Mouse (Mus musculus) adrenal gland (tissue): Measurements from ENCODE around the gene Shisa2.
"Not testable (repeated sequence)": the region's sequence is repeated elsewhere in the genome, so short reads cannot be mapped to it uniquely, and the experiment has no call there.

ENCODE experiments used
- intact Hi-C: fragments of 180-260 bp; cut with DNase I; formaldehyde crosslinking; loops from one replicate; pipeline ENCODE4 v1.15.1; 2025
- long read RNA-seq, 2 experiments: library from polyadenylated mRNA; unstranded; transcript quantifications; one replicate each; pipeline ENCODE4 v2.0.0; 2020; ENCODE audit warnings: borderline replicate concordance in 1 of 2; ENCODE audit not compliant: insufficient replicate concordance in 1 of 2

Gene Shisa2
- long read RNA-seq, experiment 1, partial matches to known transcripts = 0 of 4 reads
- long read RNA-seq, experiment 1, other reads (novel, unspliced or antisense) = 0 of 4 reads
- long read RNA-seq, experiment 2, partial matches to known transcripts = 0 of 2 reads
- long read RNA-seq, experiment 2, other reads (novel, unspliced or antisense) = 0 of 2 reads

- intact Hi-C loops = no loop called here
Measured at GRCm38 (mm10) chr14:59625158-59625805, at the start of gene Shisa2. Gene Shisa2 (plus strand): TSS chr14:59625308.

- intact Hi-C loops = no loop called here
Measured at GRCm38 (mm10) chr14:59576385-59576784, 48.7 kb upstream of the Shisa2 start.

GRCm38 (mm10) chr14:59590614-59591013 lies 34.5 kb upstream of the Shisa2 start:
- intact Hi-C loops = no loop called here

DNA sequence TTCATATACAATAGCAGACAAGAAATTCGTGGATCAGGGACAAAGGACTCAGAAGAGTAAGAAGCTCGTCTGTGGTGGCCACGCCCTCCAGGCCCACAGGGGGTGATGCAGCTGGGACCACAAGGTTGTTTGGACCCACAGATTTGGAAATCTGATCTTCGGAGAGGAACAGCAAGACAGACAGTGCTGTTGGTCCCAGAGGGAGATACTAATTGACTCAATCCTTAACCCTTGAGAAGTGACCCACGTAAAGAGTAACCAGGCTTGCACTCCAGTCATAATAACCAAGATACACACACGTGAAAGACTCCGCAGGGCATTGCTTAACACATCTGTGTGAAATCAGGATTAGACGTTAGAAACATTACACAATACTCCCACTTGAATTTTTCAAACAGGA lies 33.2 kb upstream of the Shisa2 start:
- intact Hi-C loops = no loop called here

DNA sequence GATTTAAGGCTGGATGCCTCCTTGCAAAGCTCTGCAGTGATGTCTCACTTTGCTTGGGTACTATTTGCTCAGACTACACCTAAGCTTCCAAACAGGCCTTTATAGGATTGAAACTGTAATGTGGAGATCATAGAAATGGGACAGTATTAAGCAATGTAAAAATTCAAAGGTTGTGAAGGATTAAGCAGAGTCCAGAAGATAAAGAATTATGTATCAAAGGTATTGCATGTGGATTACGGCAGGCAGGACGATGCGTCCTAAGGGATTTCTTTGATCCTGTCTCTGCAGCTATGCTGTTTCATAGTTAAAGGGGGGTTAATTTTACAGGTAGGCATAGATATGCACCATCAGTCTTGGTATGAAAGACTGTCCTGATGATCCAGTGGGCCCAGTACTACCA lies 32.5 kb upstream of the Shisa2 start:
- intact Hi-C loops = no loop called here

DNA sequence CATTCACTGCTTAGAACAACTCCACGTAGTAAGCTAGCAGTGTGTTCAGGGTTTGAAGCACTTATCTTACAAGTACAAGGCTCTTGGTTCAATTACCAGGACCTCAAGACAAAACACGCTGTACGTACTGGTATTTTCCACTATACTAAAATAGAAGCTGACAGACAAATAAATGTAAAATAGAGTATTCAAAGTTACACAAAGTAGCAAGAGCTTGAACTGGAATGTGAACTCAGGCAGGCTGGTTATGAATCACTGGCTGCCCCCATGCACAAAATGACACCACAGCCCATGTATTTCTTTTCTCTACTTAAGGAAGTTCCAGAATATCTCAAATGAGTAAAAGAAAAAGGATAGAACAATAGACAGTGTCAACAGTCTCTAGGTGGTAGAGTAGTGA lies 30.1 kb upstream of the Shisa2 start:
- intact Hi-C loops = no loop called here

DNA sequence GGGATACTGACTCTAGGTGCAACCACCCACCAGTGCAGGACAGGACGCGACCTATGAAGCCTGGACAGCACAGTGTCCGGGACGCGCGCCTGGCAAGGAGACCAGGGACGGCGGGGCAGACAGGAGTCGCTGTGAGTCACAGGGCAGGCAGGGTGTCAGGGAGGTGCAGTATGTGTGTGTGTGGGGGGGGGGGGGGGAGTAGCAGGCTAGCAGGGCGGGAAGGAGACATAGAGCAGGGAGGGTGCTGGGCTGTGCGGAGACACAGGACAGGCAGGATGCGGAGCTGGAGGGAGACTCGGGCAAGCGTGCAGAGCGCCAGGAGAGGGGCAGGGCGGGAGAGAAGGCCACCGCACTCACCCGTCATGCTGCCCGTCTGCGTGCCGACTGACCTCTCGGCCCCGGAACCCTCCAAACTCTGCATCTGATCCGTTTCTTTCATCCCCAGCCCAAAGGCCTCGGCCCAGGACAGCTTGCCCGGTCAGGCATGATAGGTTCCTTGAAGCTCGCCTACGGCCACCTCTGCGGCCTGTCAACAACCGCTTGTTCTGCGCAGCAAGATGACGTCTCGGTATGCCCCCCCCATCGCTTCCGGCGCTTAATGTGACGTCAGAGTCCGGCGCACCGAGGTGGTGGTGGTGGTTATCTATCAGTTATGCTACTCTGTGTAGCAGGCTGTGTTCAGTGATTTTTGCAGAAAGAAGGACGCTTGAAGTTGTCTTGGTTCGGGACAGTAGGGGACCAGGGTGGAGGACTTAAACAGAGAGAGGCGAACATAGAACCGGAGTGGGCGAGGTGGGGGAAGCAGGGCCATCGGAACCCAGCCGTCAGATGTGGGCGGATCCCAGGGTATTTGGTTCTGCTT lies 27.5 kb upstream of the Shisa2 start, which contains the start of gene Cdadc1:
TSS of gene Cdadc1 (minus strand) at position 562 of the 862 bp plus-strand sequence.
- intact Hi-C loops = no loop called here

- intact Hi-C loops = no loop called here
Measured at GRCm38 (mm10) chr14:59598260-59598627, 26.9 kb upstream of the Shisa2 start.

DNA sequence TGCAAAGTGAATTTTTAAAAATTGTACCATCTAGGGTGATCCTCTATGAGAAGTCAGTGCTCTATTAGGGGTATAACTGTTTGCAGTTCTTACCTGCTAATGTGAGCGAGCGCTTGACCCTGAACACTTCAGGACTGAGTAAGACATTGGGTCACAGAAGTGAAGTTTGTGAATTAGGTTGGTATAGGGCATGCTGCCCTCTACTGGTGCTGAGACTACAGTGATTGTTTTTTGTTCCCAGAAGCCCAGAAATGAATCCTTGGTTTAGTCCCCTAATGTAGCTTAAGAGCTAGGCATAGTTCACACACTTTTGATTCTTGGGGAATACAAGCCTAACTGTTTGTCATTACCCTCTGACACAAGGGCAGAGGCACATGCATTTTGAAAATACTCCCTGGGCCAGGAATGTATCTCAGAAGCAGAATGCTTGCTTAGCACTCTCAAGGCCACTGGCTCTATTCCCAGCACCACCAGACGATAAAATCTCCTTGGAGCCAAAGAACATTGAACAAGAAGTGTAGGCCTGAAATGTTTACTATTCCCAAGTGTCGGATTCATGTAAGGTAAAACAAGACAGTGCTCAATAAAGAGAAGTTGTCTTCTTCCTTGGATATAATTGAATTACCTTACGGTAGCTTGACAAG lies 21.0 kb upstream of the Shisa2 start:
- intact Hi-C loops = loop anchor here (2.0 kb wide), 1 partner anchor 339 kb away; no protein-coding TSS in a partner anchor

DNA sequence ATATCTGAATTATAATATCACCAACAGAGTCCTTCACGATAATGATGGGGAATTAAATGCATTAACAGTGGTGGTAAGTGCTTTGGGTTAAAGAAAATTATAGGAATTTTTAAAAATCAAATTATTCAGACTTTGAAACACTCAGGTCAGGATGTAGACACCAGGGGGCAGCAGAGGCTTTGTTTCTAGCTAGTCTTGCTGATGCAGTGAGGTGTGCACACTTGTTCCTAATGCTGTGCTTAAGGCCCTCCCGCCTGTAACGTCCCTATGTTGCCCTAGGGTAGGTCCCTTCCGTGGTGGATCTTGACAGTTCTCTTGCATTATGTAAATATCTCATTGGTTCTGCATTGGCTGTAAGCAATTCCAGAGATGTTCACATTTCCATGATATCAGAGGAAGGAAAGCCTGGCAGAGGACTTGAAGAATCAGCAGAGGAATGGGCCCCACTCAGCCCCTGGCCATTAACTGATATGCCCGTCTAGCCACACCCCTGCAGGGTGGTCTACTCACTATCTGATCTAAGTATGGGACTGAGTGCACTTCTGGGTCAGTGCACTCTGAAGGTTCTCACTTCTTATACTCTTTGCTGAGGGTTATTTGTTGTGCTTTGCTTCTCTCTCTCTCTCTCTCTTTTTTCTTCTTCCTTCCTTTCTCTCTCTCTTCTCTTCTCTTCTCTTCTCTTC lies 19.3 kb upstream of the Shisa2 start:
- intact Hi-C loops = loop anchor here (2.0 kb wide), 2 partner anchors 337 to 411 kb away; no protein-coding TSS in a partner anchor

GRCm38 (mm10) chr14:59607021-59607420 lies 18.1 kb upstream of the Shisa2 start:
- intact Hi-C loops = loop anchor here (2.0 kb wide), 1 partner anchor 410 kb away; no protein-coding TSS in a partner anchor

DNA sequence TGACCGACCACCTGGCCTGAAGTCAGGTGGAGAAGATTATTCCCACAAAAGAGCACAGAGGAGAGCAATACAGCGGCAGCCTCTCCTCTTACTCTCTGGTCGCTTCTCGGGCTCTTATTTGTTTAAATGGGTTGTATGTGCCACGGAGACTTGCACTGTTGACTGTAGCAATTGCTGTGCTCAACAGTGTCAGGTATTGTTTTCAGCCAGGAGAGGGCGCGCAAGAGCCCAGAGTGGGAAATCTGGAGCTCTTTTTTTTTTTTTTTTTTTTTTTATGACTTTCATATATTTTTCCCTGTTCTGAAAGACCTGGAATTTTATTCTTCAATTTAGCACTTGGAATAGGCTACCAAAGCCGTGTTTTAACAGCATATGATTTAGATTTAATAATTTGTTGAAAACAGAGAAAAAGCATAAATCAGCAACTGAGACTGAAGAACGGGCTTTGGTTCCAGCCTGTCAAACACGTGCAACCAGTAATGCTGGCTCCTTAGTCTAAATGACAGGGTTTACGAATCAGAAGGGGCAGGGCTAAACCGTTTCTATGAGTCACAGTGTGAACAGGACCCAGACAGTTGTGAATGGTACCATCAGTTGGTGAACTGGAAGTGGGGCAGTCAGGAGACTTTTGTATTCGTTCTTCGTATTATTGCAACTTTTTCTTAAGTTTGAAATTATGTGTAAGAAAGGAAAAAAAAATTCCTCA lies 12.0 kb upstream of the Shisa2 start:
- intact Hi-C loops = loop anchor here (2.0 kb wide), 1 partner anchor 330 kb away; no protein-coding TSS in a partner anchor

DNA sequence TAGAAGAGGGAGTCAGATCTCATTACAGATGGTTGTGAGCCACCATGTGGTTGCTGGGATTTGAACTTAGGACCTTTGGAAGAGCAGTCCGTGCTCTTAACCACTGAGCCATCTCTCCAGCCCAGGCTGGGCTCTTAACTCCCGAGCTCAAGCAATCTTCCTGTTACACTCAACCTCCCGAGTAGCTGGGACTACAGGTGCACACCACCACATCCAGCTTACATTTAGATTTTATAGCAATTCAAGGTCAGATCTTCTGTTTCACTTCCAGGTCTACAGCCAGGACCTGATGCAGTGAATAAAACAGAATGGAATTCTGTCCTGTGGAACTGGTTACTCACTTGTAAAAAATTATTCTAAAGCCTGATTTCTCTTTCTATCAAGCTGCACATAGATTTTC lies 11.0 kb upstream of the Shisa2 start:
- intact Hi-C loops = not testable (repeated sequence)

GRCm38 (mm10) chr14:59616802-59617201 lies 8.3 kb upstream of the Shisa2 start:
- intact Hi-C loops = no loop called here

DNA sequence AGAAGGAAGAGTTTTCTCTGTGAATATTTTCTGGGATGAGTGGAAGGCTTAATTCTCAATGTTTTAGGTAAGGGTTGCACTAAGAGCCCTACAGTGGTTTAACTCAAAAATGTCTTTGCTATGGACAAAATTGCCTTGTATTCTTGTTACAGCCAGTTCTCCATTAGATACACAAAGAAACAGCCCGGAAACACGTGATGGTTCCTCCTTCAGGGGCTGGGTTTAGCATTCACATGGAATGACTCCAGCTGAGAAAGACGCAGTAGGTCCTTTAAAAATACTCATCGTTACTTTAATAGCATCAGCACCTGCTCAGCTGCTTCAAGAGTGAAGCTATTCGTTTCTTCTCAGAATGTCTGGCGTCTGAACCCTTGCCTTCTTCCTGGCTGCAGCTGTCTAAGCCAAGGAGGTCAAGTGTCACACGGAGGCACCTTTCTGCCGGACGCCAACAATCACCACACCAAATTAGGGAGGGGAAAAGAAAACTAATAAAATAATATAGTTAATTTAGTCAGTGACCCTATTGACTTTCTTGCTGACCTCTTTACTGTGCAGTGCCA lies 702 bp upstream of the Shisa2 start:
- intact Hi-C loops = no loop called here

- intact Hi-C loops = no loop called here
Measured at GRCm38 (mm10) chr14:59625806-59626364, 777 bp downstream of the Shisa2 start.

DNA sequence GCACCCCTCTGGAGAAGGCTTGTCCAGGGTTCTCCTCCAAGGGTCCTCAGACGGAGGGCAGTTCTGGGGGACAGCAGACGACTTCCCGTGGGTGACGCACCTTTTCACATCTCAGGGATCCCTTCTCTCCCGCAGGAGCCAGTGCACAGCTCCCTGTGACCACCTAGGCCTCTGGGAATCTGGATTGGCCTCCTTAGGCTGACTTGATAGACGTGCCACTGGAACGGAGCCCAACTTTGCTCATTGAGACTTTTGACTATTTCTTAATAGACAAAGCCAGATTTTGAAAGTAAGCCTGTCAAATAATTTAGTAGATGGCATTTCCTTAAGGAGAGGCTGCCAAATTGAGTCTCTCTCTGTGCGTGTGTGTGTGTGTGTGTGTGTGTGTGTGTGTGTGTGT lies 1.6 kb downstream of the Shisa2 start:
- intact Hi-C loops = no loop called here

DNA sequence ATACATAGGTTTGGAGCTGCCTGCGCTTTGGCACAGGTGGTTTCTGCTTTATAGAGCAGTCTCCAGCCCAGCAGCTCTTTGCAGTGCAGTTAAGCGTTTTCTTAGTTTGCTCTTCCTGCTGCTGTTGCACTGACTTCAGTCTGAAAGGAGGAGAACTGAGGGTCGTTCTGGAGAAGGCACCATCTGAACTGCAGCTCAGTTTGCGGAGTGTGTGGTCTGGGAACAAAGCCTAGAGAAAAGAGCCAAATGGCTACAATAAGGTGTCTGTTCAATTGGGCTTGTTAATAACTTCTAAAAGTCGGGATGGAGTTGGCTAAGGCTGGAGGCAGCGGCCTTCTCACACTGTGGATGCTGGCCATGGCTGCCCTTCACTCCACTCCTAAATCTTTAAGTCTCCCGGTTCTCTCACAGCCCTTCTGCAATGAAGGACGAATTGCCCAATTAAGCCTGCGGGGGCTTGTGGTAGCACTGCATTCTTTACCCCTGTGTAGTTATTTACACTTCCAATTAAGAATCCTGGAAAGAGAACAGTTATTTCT lies 2.1 kb downstream of the Shisa2 start:
- intact Hi-C loops = no loop called here

- intact Hi-C loops = no loop called here
Measured at GRCm38 (mm10) chr14:59627823-59628222, 2.7 kb downstream of the Shisa2 start.
